Mouse (Mus musculus) ES-E14 (cell line): ENCODE measurements around the gene Fbxl18. TPM values are rescaled to one million over a fixed set of nuclear protein-coding genes. Genes with fewer than 3 reads are reported as not detected.

Source experiments
- DNase-seq: peaks from one replicate; pipeline ENCODE4 v3.0.0-alpha.2; 2013; ENCODE audit warnings: low read depth, low spot score
- H3K27ac ChIP-seq: 2 replicates; pipeline ENCODE4 v1.5.1; 2012; ENCODE audit warnings: low read depth, mild to moderate bottlenecking, low read length, moderate library complexity, mixed read lengths; ENCODE audit not compliant: poor library complexity, insufficient read depth, severe bottlenecking
- H3K36me3 ChIP-seq: 2 replicates; pipeline ENCODE4 v1.6.1; 2012; ENCODE audit warnings: mild to moderate bottlenecking, low read length, moderate library complexity, mixed read lengths; ENCODE audit not compliant: control insufficient read depth, poor library complexity, insufficient read depth, severe bottlenecking
- H3K4me1 ChIP-seq, 2 experiments: fragments of 150-350 bp in 1 of 2; sonication (generic) in 1 of 2; 2 replicates each; pipeline ENCODE4 v1.6.1; 2012; ENCODE audit warnings: low read length in 2 of 2, mild to moderate bottlenecking in 1 of 2, mixed read lengths in 1 of 2; ENCODE audit not compliant: control insufficient read depth in 2 of 2, insufficient read depth in 2 of 2, poor library complexity in 1 of 2
- H3K4me3 ChIP-seq, 2 experiments: fragments of 150-350 bp in 1 of 2; sonication (generic) in 1 of 2; 2 replicates each; pipeline ENCODE4 v1.5.1; 2012; ENCODE audit warnings: low read length in 2 of 2, low read depth in 1 of 2, mild to moderate bottlenecking in 1 of 2, mixed read lengths in 1 of 2; ENCODE audit not compliant: insufficient read depth in 1 of 2, poor library complexity in 1 of 2, severe bottlenecking in 1 of 2
- H3K9ac ChIP-seq: 2 replicates; pipeline ENCODE4 v1.6.1; 2012; ENCODE audit warnings: low read depth, mild to moderate bottlenecking, low read length, mixed read lengths; ENCODE audit not compliant: poor library complexity, insufficient read depth, severe bottlenecking
- H3K9me3 ChIP-seq: fragments of 150-350 bp; sonication (generic); 2 replicates; pipeline ENCODE4 v1.6.1; 2012; ENCODE audit warnings: low read depth, mild to moderate bottlenecking, low read length; ENCODE audit not compliant: control insufficient read depth, insufficient read depth
- CHD2 ChIP-seq: IDR thresholded peaks from 2 replicates; pipeline ENCODE4 v1.6.1; 2014; ENCODE audit warnings: mild to moderate bottlenecking, low read depth, low read length, inconsistent platforms
- HCFC1 ChIP-seq: IDR thresholded peaks from 2 replicates; pipeline ENCODE4 v1.6.1; 2012; ENCODE audit warnings: low read length, inconsistent platforms, borderline replicate concordance; ENCODE audit not compliant: insufficient read depth
- MAFK ChIP-seq: IDR thresholded peaks from 2 replicates; pipeline ENCODE4 v1.6.1; 2014; ENCODE audit warnings: mild to moderate bottlenecking, low read depth, low read length, inconsistent platforms; ENCODE audit not compliant: insufficient read depth
- ZC3H11A ChIP-seq: IDR thresholded peaks from 2 replicates; pipeline ENCODE4 v1.6.1; 2012; ENCODE audit warnings: low read depth, mild to moderate bottlenecking, inconsistent platforms, low read length, borderline replicate concordance
- ZNF384 ChIP-seq: IDR thresholded peaks from 2 replicates; pipeline ENCODE4 v1.6.1; 2012; ENCODE audit warnings: low read depth, low read length, inconsistent platforms
- in situ Hi-C, 2 experiments: fragments of 600-800 bp; cut with MboI; formaldehyde crosslinking; loops; one replicate each; pipeline ENCODE4 v1.15.1; 2025; ENCODE audit warnings: low sequenced_read_pairs in 2 of 2, inconsistent platforms in 1 of 2; ENCODE audit not compliant: unreplicated experiment in 2 of 2
- total RNA-seq: library from RNA; depleted of rRNA; stranded (reverse); fragments of 300-350 nt; gene quantifications from 2 replicates; pipeline ENCODE4 v1.2.3, GENCODE M21; 2012; rRNA removed

Fbxl18 gene
- total RNA-seq, 1 experiment, result 20.1 TPM

DNA sequence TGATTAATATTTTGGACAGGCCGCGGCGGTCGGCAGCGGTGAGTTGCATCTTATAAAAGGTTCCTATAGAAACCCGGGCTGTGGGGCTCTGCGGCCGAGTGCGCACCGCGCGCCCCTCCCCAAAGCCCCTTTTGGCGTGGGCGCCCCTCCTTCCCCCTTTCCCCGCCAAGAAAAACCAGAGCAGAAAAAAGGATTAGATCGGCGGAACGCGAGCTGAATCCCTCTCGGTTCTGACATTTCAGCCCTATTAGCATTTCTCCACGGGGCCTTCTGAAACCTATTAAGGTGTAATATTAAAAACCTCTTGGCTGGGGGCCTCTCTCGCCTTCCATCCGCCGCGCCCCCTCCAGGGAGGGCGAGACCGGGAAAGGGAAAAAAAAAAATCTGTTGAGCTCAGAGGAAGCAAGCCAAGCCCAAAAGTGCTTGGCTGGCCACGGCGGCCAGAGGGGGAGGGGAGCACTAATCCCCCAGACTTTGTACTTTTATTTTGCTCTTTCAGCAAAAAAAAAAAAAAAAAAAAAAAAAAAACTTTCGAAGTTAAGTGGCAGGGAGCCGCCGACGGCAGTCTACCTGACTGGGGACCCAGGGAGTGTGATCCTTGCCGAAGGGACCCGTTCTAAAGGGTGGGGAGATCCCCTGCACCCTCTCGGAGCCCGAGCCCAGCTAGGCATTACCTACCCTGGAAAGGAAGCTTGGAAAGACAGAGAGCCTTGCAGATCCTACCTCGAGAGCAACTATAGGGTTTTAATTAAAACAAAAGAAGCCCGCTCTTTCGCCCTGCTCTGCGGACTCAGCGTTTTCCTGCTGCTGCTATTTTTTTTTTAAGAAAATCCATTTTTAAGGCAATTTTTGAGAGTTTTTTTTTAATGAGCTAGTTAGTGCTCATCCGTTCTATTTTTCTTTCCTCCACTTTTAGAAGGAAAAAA lies 76.5 kb downstream of the Fbxl18 start:
- no peaks in the 10 kb centered on the region for H3K9me3 ChIP-seq
- H3K4me3 ChIP-seq, result peak overlapping the region; percentile 66 to 70
- H3K4me1 ChIP-seq, result peaks cover under 1 to 12% of the 10 kb centered on the region in 2 experiments; a peak in 3 of 4 replicates
- H3K27ac ChIP-seq, result peak overlapping the region; percentile 29; the same call in 1 of the 2 replicates
- TF ChIP-seq CHD2 (0 out of 2 replicates have a peak, but pooled peaks have one; percentile 12), HCFC1 (no peak), MAFK (peak; percentile 86), ZC3H11A (no peak), ZNF384 (peak; percentile 96)
- H3K36me3 ChIP-seq, result no peaks in the 10 kb centered on the region
- in situ Hi-C loops, result no loop called here
- H3K9ac ChIP-seq, result peak overlapping the region; percentile 42
- DNase-seq, result no peak

DNA sequence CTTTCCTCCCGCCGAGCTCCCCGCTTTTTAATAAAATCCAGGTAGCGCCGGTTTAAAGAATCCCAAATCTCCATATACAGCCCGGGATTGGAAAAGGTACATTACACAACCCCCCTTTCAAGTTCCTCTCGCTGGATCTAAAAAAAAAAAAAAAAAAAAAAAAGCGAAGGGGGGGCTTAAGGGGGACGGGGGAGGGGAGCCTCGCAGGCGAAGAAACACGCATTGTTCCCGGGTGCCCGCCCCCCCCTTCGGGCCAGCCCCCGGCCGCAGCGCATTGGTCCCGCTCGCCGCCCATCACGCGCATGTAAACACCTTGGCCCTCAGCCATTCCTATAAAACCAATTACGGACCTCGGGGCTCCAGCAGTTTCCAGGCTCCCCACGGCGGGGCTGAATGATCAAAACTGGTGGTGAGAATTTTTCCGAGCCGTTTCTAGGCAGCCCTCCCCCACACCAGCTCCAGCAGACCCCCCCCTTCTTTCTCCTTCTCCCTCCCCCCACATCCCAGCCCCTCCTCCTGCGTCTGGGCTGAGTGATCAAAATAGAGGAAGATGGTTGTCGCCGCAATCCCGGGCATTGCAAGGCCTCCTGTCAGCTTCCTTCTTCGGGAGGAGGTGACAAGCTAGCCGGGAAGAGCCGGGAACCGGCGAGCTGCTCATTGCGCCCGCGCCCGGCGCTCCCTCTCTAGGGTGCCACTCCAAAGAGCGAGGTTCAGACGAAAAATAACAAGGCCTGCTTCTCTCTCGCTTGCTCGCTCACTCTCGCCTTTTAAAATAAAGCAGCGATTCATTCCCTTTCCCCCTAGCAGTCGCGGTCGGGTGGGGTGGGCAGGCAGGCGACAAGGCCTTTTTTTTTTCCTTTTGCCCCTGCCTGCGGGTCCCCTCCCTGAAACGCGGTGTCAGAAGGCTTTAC lies 77.4 kb downstream of the Fbxl18 start, which contains the start of gene Tnrc18:
Gene Tnrc18 (minus strand): TSS at position 139 of the 911 bp plus-strand sequence.
- Histone ChIP-seq H3K27ac (peak within 1 kb of the TSS; percentile 48; the same call in 1 of the 2 replicates), H3K36me3 (no peaks in the 10 kb centered on the region), H3K9ac (peak within 1 kb of the TSS; percentile 83), H3K4me1 (peaks cover 0 to 18% of the 10 kb centered on the region in 2 experiments; a peak in 3 of 4 replicates), H3K4me3 (peak within 1 kb of the TSS; percentile 69 to 85), H3K9me3 (no peaks in the 10 kb centered on the region)
- DNase-seq, result peak; percentile 93
- in situ Hi-C loops, result no loop called here
- TF ChIP-seq MAFK, result 0 out of 2 replicates have a peak, but pooled peaks have one; percentile 8
- peak; percentile 99 for TF ChIP-seq ZNF384
- peak; percentile 82 for TF ChIP-seq CHD2
- TF ChIP-seq ZC3H11A, result no peak
- peak; percentile 49; the same call in 1 of the 2 replicates for TF ChIP-seq HCFC1

Other genes starting within 250 kb of the Fbxl18 start
- gene Slc29a4, start 202.9 kb downstream of the Fbxl18 start, total RNA-seq, result 9.4 and 13.5 TPM in 2 replicates
- 12.9 and 20.7 TPM in 2 replicates for gene Tnrc18, start 77.8 kb downstream of the Fbxl18 start, total RNA-seq
- 3,755 and 4,692 TPM in 2 replicates for gene Actb, start 11.3 kb upstream of the Fbxl18 start, total RNA-seq
- 161 and 310 TPM in 2 replicates for gene Fscn1, start 64.9 kb upstream of the Fbxl18 start, total RNA-seq
- gene Rnf216, start 217.6 kb upstream of the Fbxl18 start, total RNA-seq, result 17.7 and 23.8 TPM in 2 replicates